Mouse (Mus musculus) megakaryocyte, embryonic 14.5 days (primary cell): ENCODE results near the gene Slc25a45.

Experiments
- FLI1 ChIP-seq: IDR thresholded peaks from 2 replicates; pipeline ENCODE4 v1.6.1; 2012; ENCODE audit warnings: low read length, inconsistent platforms, mixed read lengths
- GATA1 ChIP-seq: IDR thresholded peaks from 3 replicates; pipeline ENCODE4 v1.6.1; 2012; ENCODE audit warnings: mixed read lengths, low read length, inconsistent platforms, borderline replicate concordance

DNA sequence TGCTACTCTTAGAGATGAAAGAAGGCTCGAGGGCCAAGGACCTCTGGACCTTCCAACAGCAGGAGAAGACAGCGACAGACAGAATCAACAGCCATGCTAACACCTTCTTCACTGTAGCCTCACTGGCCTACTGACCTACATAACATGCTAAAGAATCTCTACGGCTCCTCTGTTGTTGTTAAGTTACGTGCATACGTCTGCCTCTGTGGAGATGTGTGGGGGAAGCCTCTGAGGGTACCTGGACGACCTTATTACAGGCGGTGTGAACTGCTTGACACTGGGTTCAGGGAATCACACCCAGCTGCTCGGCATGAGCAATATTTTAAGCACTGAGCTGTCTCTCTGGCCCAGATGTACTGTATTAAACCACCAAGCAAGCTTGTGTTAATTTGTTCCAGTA, 49.9 kb downstream of the Slc25a45 start:
- no peak for TF ChIP-seq GATA1
- no peak for TF ChIP-seq FLI1
